Mouse (Mus musculus) Muller cell, postnatal 12 days (primary cell): ENCODE measurements at regions not wholly inside any gene's neighbourhood (a gene's known extent, or its start where the extent isn't known, plus 50 kb on each side); places are given as distances from the start of the nearest gene placed in this dataset.
A peak's percentile ranks its signal among the peaks of the same experiment; 100 is the strongest.

ENCODE experiments used
- DNase-seq: peaks from one replicate; pipeline ENCODE4 v3.0.0-alpha.2; 2015; ENCODE audit errors: inconsistent ontology term

DNA sequence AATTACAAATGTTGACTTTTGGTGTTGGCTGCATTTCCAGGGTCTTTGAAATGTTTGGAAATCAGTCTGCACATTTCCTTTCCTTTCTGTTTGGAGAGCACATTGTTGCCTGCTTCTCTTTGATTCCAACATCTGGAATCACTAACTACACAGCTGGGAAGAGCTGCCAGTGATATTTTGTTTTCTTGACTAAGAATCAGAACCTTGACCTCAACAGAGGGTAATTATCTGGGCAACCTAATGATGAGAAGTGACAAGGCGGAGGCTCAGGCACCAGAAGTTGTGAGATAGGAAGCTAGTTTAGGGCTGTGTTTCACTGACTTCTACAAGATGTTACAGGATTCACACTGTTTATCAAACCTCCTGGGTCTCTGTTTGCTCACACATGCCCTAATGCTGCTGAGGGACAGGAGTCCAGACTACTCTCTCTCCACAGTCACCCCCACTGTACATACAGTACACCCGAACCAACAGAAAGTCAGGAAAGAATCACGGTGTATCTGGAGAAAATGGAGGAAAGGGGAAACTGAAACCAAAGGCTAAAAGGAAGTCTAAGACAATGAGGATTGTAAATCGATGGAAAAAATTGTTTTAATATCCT, 359.8 kb downstream of the Rnd3 start:
- DNase-seq = no peak

GRCm38 (mm10) chr2:50772101-50772500, 376.8 kb downstream of the Rnd3 start:
- DNase-seq = no peak

DNA sequence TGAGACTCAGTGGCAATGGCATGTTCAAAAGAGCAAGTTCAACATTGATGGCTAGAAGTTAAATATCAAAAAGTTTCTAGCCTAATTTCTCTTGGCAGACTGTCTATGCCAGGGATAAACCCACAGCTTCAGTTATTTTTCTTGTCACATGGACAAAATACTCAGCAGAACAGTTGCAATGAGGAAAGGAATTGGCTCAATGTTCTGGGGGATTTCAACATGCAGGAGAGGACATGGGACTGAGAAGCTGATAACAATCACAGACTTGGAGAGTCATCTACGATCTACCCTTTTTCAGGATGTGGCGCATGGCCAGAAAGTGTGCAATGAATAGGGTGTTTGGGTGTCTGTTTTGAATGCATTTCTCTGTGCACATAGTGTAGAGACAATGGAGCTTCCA, 389.9 kb downstream of the Rnd3 start:
- no peak for DNase-seq

DNA sequence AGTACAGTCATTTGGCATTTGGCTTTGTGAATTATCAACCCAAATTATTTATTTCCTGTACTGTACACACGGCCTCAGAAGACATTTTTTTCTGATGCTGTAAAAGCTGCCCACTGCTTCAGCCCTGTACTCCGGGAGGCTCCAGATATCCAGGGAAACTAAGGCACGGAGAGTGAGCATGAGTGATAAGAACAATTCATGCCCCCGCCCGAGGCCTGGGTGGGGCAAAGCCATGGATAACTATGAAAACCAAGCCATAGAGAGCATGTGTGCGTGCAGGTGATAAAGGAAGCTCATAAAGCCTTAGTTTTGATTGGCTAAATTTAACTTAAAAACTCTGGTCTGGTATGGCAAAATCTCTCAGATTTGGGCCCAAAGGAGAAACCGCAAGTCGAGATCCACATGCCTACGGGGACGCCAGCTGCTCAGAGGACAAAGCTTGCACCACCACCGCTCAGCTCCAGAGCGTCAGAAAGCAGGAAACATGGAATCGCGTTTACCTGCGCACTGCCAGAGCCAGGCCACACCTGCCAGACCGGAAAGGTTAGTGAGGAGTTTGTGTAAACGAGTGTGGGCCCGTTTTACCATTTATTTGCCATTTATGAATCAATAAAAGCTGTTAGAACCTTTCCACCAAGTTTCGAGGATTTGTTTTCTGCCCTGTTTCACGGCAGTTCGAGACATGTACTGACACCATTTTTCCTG, 390.9 kb downstream of the Rnd3 start:
- no peak for DNase-seq

- DNase-seq = no peak
These were observed 393.1 kb downstream of the Rnd3 start for GRCm38 (mm10) chr2:50755616-50756450.

DNA sequence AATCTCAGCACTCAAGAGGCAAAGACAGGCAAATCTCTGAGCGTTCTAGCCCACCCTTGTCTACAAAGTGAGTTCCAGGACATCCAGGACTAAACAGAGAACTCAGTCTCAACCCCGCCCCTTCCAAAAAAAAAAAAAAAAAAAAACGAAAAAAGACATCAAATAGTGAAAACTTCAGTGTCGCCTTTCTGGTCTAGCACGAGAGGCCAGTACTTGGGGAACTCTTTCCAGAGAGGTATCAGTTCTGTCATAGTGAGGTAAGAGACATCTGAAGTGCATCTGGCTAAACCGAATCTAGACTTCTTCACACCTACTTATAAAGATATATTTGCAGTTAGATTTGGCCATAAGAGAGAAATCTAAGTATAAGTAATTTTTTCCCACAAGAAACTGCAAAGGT, 393.8 kb downstream of the Rnd3 start:
- no peak for DNase-seq

DNA sequence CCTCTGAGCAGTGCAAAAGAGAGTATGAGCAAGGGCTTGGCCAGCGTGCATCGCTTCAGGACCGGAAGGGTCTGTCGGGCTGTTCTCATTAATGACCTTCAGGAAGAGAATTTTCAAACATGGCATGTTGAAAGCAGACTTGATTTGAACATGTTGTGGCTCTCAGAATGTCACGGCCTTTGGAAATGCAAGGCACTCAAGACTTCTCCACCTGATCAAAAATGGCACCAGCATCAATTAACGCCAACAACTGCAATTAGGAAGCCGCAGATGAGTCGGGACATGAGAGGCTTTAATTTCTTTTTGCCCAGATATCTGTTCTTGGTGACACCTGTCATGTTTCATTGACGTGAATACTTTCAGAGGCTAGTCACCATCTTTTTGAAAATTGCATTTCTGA, 396.5 kb downstream of the Rnd3 start:
- DNase-seq = peak; percentile 32

DNA sequence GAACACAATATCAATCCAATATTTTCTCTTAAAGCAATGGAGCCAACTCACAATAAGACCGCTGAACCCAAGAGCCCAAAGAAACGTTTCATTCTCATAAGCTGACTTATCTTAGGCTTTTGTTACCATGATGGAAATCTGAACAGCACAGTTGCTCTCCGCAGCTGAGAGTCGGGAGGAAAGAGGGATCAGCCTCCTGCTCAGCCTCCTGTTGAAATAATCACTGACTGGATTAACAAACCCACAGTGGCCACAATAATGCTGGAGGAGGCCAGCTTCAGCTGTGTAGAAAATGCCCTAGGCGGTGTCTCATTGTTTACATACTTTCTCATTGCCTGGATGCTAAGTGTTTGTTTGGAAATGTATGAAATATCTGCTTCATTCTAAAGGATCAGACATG, 398.1 kb downstream of the Rnd3 start:
- DNase-seq = peak; percentile 42

GRCm38 (mm10) chr2:50744625-50745214, 404.2 kb downstream of the Rnd3 start:
- no peak for DNase-seq

- no peak for DNase-seq
These were observed 405.1 kb downstream of the Rnd3 start for GRCm38 (mm10) chr2:50743785-50744258.

DNA sequence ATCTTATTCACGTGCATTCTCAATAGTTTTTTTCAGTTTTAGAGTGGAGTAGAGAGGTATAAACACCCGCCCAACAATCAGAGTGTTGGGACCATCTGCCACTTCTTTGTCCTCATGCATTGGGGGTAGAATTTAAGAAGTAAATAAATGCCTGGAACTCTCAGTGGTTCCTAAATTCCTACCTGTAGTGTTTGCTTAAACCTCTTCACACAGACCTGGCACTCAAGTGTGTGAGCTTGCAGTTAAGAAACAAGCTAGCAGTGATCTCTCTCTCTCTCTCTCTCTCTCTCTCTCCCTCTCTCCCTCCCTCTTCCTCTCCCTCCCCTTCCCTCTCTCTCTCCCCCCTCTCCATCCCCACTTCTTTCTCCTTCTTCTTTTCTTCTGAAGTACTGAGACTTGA, 406.5 kb downstream of the Rnd3 start:
- no peak for DNase-seq

- no peak for DNase-seq
These were observed 407.6 kb downstream of the Rnd3 start for GRCm38 (mm10) chr2:50741337-50741736.

- DNase-seq = no peak
These were observed 409.3 kb downstream of the Rnd3 start for GRCm38 (mm10) chr2:50739599-50739979.

DNA sequence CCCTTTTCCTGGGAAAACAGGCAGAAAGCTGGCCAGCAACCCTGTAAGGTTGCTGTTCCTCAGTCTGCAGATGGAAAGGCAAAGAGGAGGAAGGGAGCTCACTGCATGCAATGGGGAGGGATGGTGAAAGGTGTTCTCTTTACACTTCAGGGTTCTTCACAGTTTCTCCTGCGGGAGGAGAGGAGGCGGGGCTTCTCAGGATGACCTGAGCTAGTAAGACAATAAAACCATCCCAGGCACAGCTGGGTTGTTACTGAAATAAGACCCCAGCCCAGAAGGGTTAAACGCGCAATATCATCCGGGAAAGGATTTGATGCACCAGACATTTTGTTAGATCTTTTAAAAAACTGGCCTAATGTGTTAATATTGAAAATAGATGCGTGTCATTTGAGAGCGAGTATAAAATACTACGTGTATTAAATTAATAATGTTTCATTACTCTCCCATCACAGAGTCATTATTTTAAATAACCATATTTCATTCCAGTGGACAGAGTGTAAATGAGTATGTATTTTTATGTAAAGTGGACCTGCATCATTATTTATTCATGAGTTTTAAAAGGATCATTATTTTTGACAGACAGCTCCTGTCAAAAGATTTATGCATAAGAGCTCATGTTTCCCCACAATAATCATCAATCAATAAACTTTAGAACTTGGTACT, 409.8 kb downstream of the Rnd3 start:
- no peak for DNase-seq

DNA sequence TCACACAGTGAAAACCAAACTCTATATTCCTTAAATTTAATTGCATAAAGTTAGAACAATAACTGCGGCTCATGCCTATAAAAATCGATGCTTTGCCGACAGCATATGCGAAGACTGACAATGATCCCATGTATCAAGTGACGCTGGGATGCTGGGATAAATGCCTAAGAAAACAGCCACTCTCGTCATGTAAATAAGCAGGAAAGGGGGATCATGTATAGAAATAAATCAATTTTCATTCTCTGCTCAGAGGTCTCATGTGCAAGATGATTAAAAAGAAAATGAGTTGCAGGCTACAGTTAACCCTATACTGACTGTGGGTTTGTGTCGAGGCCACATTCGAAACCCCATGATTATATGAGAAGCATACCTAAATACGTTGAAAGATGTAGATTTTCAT, 411.2 kb downstream of the Rnd3 start:
- DNase-seq = no peak

DNA sequence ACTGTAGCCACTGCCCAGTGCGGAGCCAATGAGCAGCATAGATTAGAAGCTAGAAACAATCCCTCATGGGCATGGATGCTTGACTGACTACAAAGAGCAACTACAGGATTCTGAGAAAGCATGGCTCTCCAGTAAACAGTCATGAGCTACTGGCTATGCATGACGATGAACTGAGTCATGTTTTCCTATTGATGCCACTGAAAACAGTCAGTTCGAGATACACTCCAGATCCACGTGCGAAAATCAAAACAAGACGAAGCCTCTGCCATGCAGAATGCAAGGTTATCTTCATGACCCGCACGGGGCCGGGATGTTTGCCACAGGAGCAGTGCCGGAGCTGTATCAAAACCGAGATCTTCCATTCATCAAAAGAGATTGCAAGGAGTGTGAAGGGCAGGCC, 413.9 kb downstream of the Rnd3 start:
- no peak for DNase-seq

DNA sequence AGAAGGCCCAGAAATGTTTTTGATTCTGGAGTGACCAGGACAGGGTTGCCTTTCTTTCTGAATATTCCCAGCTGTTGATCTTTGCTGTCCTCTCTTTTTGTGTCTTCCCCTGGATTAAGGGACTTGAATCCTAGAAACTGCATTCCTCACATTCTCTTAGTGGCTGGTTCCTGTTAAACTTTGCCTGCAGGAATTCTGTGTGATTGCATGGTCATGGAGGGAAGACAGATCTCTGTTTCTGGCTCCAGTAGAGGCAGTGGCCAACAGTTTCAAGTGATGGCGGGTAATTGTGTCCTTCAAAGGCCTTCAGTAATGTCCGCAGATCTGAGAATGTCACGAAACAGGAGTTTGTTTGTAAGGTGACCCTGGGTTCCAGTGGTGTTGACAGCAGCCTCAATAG, 410.1 kb upstream of the Mmadhc start:
- DNase-seq = peak; percentile 67

DNA sequence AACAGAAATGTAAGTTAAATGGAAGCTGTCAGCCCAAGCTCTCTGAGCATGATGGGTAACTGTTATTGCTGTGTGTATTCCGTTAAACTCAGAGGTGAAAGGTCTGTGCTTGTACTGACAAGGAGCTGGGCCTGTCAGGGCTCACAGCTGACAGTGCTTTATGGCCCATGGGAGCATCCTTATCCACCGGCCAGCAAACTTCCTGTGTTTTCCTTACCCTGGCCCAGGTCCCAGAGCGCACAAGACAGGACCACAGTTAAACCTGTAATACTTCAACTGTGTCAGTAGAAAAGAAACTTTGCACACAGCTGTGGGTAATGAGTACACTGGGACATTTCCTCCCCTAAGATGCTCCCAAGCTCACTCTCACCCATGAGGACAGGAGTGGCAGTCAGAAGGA, 407.7 kb upstream of the Mmadhc start:
- DNase-seq = no peak

DNA sequence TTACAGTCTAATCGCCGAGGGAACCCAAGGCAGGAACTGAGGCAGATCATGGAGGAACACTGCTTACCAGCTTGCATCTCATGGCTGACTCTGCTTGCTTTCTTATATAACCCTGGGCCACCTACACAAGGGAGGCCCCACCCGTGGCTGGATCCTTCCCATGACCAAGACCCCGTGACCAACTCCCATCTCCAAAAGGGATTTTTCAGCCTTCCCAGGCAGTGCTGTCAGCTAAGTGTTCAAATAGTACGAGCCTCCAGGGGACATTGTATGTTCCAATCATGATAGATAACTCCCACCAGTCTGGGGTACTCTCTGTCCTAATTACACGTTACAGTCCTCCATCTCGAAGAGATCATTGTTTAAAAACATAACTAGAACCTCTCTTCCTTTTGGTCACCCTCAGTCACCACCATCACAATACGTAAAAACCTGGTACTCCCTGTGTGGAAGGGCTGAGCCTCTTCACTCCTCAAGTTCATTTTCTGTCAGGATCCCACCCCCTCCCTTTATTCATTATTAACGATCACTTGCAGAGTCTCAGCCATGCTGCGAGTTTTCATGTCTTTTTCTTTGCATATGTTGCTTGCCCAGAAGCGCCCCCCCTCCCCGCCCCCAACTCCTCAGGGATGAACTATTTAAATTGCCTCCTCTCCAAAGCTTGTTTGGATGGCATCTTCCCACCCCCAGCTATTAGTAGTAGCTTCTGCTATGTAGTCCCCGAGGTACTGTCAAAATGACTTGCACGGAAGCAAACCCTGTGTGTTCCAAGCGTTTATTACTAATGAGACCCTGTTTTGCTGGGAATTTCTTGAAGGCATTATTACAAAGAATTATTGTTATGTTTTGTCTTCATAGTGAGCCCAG, 406.2 kb upstream of the Mmadhc start:
- no peak for DNase-seq

DNA sequence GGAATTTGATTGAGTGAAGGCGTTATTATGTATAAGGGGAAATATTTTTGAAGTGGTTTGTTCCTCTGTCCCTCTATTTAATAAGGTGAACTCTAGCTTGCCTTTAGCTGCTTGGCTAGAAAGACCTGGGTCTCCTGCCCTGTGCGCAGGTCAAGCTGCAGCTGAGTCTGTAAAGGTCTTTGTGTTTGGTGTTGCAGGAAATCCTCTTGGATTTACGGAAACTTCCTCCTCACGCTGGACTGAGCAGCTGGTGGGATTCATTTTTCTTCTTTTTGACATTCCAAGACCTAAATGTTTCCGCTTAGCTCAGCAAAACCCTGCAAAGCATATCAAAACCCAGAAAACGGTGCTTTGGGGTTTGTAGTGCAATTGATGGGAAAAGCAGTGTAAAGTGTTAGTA, 402.2 kb upstream of the Mmadhc start:
- no peak for DNase-seq

- no peak for DNase-seq
These were observed 400.0 kb upstream of the Mmadhc start for GRCm38 (mm10) chr2:50696575-50696974.
